Comparison of ENCODE assay signal across 9 mouse cellular contexts in the genomic region with DNA sequence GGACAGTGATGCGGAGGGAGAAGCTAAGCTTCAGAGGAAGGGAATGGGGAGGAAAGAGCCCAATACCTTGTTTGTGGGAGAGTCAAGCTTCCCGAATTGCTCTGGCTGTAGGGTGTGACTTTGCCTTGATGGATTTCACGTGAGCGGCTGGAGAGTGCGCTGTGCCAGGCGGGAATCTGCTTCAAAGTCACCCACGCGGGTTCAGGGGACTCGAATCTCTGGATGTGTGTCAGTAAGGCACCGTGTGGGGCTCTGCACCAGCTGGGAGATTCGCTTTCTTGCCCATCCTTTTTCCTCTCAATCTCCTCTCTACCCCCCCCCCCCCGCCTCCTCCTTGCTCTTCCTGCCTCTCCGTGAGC. TPM values are rescaled to one million over a fixed set of nuclear protein-coding genes. Genes with fewer than 3 reads are reported as not detected.
DNase-seq lines count a peak whose midpoint lies in the region; ATAC-seq and TF ChIP-seq lines count a peak whose summit lies in the region.
"Had no signal": no experiment of that assay in that cellular context is flagged by ENCODE, and none has a peak within 500 bp of the region (broad histone marks: within the 10 kb centered on the region; RNA-seq: fewer than 3 reads in every experiment).

No protein-coding gene starts in this region.

- POLR2A ChIA-PET in Patski (lab: Charles Lee), result interaction anchor here (0.8 kb wide), 1 partner anchor 32 kb away, joined by 3 read pairs; no protein-coding TSS in a partner anchor

- DNase-seq in heart, adult 11 months, result no peak
- DNase-seq in Patski (ENCODE audit: low read depth, low spot score), result no peak
- no peak for DNase-seq in hindbrain, embryonic 10.5 days (ENCODE audit: low spot score)
- no peak for DNase-seq in ovary, adult 18-20 months (ENCODE audit: low spot score)
- no peak for DNase-seq in left cerebral cortex, adult 9 months (ENCODE audit: low spot score in 2 of 2)
- no peak for DNase-seq in adrenal gland, adult 8-10 months

- H3K9ac ChIP-seq in heart, embryonic 15.5 days, result peak overlapping the region; percentile 40

- in situ Hi-C loops in Patski (cut with MboI; ENCODE audit: low pct_unique_long_range_greater_than_20kb), result loop anchor here (5.0 kb wide), 2 partner anchors 143 to 328 kb away; no protein-coding TSS in a partner anchor

- no peaks in the 10 kb centered on the region for H3K9me3 ChIP-seq in heart, embryonic 15.5 days (replicated peaks)
- no peaks in the 10 kb centered on the region for H3K9me3 ChIP-seq in hindbrain, embryonic 10.5 days

- ATAC-seq in heart, embryonic 15.5 days (replicated peaks; ENCODE audit: insufficient number of reproducible peaks, insufficient read depth, low FRiP score, low read depth), result no peak
- ATAC-seq in Patski, result peak; percentile 13
- ATAC-seq in megakaryocyte-erythroid progenitor cell, adult 5-6 weeks (replicated peaks; ENCODE audit: low FRiP score, low TSS enrichment, poor library complexity, severe bottlenecking), result 0 out of 2 replicates have a peak, but pooled peaks have one; percentile 8

- no peaks in the 10 kb centered on the region for H3K36me3 ChIP-seq in heart, embryonic 15.5 days
- H3K36me3 ChIP-seq in hindbrain, embryonic 10.5 days, result no peaks in the 10 kb centered on the region
- H3K36me3 ChIP-seq: G1E had no signal

- H3K27ac ChIP-seq in heart, embryonic 15.5 days, result no peak overlapping the region
- peak overlapping the region; percentile 70; the same call in 1 of the 2 replicates for H3K27ac ChIP-seq in hindbrain, embryonic 10.5 days

- no peak for TF ChIP-seq CTCF in Patski (IDR thresholded peaks at IDR 0.05)

- 0 out of 2 replicates have a peak, but pooled peaks cover 3% of the 10 kb centered on the region for H3K27me3 ChIP-seq in heart, embryonic 15.5 days
- H3K27me3 ChIP-seq in Patski, result no peaks in the 10 kb centered on the region
- H3K27me3 ChIP-seq in hindbrain, embryonic 10.5 days (ENCODE audit: insufficient read depth, poor library complexity, severe bottlenecking), result peaks cover 15% of the 10 kb centered on the region

- peaks cover 12% of the 10 kb centered on the region; the same call in 1 of the 2 replicates for H3K4me1 ChIP-seq in heart, embryonic 15.5 days (replicated peaks)
- H3K4me1 ChIP-seq in hindbrain, embryonic 10.5 days (replicated peaks), result peaks cover 22% of the 10 kb centered on the region

- WGBS in heart, embryonic 15.5 days, result 13% methylated on average over 13 of the region's 13 CpGs
- WGBS in hindbrain, embryonic 10.5 days, result 22% methylated on average over 13 of the region's 13 CpGs

- peak overlapping the region; percentile 48 for H3K4me3 ChIP-seq in heart, embryonic 15.5 days
- peak overlapping the region; percentile 51 for H3K4me3 ChIP-seq in hindbrain, embryonic 10.5 days

- CTCF ChIA-PET in Patski (lab: Charles Lee), result interaction anchor here (1.1 to 1.7 kb wide), 7 partner anchors 10 to 498 kb away, joined by 3 to 10 read pairs (median 8); no protein-coding TSS in a partner anchor

- H3K4me2 ChIP-seq in heart, embryonic 15.5 days, result peak overlapping the region; percentile 67

RNA-seq across cellular contexts. Expression of a gene that starts 44.3 kb away (rescaled TPM):
- 2.5 and 3.1 TPM in 2 replicates for polyA plus RNA-seq in heart, embryonic 15.5 days (2015; fragmentation: Nextera tagmentation; extraction: Ambion mirVana)
- 5.9 TPM for polyA plus RNA-seq in Patski (2021)
- polyA plus RNA-seq in hindbrain, embryonic 10.5 days (2016; fragmentation: Nextera tagmentation; extraction: Ambion mirVana), result 2.0 and 2.5 TPM in 2 replicates
- not detected in 2 replicates for total RNA-seq in megakaryocyte-erythroid progenitor cell, adult 5-6 weeks (2014; fragmentation: Nextera tagmentation)
- total RNA-seq in megakaryocyte-erythroid progenitor cell, adult 5-6 weeks (2017), result 0.52 TPM in 1 of 2 replicates, not detected in the other
- 10 to 100 TPM; 10.1 to 18.0 (median 12.0) TPM for total RNA-seq in adrenal gland, adult 8-10 months (2022)
- polyA plus RNA-seq: G1E had no signal
